Mouse (Mus musculus) frontal cortex, postnatal 25 days (tissue): ENCODE measurements around the gene Dlgap5.

Source experiments
- DNase-seq, 2 experiments: peaks; one replicate each; pipeline ENCODE4 v3.0.0; 2022; ENCODE audit warnings: low spot score in 2 of 2

Dlgap5 gene

DNA sequence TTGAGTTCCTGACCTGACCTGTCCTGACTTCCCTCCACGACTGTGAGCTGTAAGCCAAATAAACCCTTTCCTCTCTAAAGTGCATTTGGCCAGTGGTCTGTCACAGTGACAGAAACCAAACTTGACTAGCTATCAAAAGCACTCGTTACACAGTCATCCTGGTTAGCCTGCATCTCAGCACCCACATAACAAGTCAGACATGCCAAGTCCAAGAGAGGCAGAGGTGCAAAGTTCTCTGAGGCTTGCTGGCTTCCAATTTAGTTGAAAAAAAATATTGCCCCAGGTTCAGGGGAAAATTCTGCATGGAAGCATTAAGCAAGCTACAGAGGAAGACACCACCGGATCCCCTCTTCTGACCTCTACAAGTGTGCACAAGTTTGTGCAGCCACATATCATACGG, 65.0 kb downstream of the Dlgap5 start:
- no peak for DNase-seq

DNA sequence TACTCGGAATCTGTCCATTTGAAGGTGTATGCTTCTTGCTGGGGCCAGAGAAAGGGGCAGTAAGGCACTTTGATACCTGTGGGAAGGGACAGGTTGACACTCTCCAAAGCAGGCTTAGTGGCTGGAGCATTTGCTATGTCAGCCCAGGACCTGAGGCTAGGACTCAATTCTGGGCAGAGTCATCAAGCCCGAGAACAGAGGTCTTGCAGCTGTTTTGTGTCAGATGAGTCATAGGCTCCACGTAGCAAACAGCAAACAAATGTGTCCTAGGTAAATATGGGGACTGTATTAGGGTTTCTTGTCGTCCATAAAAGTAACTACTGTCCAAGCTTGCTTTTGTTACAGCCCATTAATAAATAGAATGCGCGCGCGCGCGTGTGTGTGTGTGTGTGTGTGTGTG, 65.9 kb downstream of the Dlgap5 start:
- no peak for DNase-seq

DNA sequence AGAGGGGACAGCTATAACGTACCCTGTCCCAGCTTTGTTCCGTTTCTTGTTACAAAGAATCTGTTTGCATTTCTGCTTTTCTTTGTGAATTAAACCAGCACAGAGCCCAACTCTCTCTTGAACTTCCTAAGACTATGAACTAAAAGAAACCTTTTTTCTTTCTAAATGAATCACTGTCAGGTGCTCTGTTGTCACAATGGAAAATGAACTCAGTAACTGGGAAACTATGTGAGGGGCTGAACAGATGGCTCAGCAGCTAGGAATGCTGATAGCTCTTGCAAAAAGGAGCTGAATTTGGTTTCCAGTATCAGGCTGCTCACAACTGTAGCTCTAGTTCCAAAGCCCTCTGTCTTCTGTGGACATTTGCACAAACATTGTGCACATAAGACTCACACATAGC, 67.2 kb downstream of the Dlgap5 start:
- no peak for DNase-seq

DNA sequence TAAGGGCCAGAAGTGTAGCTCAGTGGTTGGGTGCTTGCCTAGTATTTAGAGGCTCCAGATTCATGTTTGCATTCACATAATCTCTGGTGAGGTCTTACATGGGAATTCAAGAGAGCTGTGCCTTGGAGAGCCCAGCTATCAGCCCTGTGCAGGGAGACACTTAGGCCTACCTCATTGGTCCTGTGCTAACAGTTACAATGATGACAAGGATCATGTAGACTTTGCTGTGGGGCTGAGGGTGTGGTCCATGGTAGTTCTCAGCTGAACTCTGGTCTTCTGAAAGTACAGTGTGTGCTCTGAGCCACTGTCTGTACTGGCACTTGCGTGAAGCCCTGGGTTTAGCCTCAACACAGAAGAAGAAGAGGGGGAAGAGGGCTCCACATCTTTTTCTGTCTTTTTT, 71.5 kb downstream of the Dlgap5 start:
- DNase-seq: no peak

DNA sequence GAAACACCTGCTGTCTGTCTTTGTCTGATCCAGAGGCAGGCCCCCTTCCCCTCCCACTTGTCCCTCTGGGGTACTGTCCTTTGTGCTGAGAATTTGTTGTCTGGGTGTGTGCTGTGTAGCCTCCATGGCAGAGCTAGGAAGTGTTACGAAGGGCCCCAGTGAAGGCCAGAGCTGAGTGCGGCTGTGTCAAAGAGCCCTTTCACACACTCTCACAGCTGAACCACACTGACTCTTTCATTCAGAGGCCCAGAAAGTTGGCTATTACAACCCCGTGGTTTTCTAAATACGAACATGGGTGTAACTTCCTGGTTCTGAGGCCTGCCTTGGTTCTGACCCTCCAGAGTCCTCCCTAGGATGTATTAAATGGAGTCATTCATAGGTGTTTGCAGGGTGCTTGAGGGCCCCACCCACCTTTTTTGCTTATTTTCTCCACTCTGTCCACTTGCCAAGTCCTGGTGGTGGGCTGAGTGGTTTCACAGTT, 76.4 kb downstream of the Dlgap5 start:
- no peak for DNase-seq

DNA sequence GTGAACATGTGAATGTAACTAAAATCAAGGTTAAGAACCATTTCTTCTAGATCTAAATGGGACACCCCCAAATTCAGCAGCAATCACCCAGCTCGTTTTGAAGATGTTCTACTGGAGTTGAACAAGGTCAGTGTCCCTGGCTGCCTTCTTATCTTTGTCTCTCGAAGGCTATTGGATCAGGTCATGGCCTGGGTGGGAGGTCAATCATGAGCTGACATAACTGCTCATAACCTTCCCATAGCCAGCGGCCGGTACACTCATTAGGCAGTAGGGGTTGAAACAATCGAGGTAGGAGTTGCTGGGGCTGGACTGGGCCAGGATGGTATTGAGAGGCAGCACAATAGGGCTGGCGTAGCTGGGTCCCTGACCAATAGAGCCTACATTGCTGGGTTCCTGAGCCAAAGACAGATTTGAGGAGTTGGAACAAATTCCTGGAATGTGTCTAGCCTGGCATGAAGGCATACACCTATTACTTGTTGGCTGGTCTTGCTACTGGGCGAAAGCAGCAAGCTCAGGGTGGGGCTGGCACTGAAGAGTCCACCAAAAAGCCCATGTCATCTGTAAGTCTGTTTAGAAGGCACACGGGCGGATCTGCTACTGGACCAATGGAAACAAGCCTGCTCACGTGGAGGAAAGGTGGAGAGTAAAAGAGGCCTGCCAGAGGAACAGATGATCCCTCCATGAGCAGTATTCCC, 77.8 kb downstream of the Dlgap5 start:
- no peak for DNase-seq
